Mouse (Mus musculus) lung, embryonic 15.5 days (tissue): ENCODE data around the gene Aars. TPM values are rescaled to one million over a fixed set of nuclear protein-coding genes. Genes with fewer than 3 reads are reported as not detected.
A peak's percentile ranks its signal among the peaks of the same experiment; 100 is the strongest.
"Not testable (repeated sequence)": the region's sequence is repeated elsewhere in the genome, so short reads cannot be mapped to it uniquely, and the experiment has no call there.

Experiments used
- ATAC-seq: fragments of 200-750 bp; cut with Nextera tagmentation; 2 replicates; pipeline ENCODE4 v1.8.0; 2017; ENCODE audit warnings: moderate number of reproducible peaks, borderline replicate concordance; ENCODE audit not compliant: low FRiP score, low TSS enrichment; ENCODE audit errors: extremely low read depth
- H3K27ac ChIP-seq: fragments of 300-500 bp; sonication (generic); 2 replicates; pipeline ENCODE4 v1.5.1; 2015; ENCODE audit warnings: moderate library complexity, mild to moderate bottlenecking, inconsistent platforms
- H3K27me3 ChIP-seq: fragments of 300-500 bp; sonication (generic); 2 replicates; pipeline ENCODE4 v1.6.1; 2015; ENCODE audit warnings: inconsistent platforms
- H3K36me3 ChIP-seq: fragments of 300-500 bp; sonication (generic); 2 replicates; pipeline ENCODE4 v1.6.1; 2015; ENCODE audit warnings: inconsistent platforms
- H3K4me1 ChIP-seq: fragments of 300-500 bp; sonication (generic); 2 replicates; pipeline ENCODE4 v1.6.1; 2015; ENCODE audit warnings: inconsistent platforms
- H3K4me2 ChIP-seq: fragments of 300-500 bp; sonication (generic); 2 replicates; pipeline ENCODE4 v1.6.1; 2015; ENCODE audit warnings: inconsistent platforms, mild to moderate bottlenecking, moderate library complexity
- H3K4me3 ChIP-seq: fragments of 300-500 bp; sonication (generic); 2 replicates; pipeline ENCODE4 v1.5.1; 2015; ENCODE audit warnings: mild to moderate bottlenecking, inconsistent platforms
- H3K9ac ChIP-seq: fragments of 300-500 bp; sonication (generic); 2 replicates; pipeline ENCODE4 v1.6.1; 2015; ENCODE audit warnings: inconsistent platforms
- H3K9me3 ChIP-seq: fragments of 300-500 bp; sonication (generic); 2 replicates; pipeline ENCODE4 v1.6.1; 2016; ENCODE audit warnings: inconsistent platforms
- WGBS: fragments of 180-500 bp; shearing (Covaris S2); methylation state at CpG from one replicate; pipeline ENCODE4 v1.1.7; 2015; 5-methylcytosine and 5-hydroxymethylcytosine counted together
- polyA plus RNA-seq: library from polyadenylated mRNA; unstranded; fragments of >200 nt; fragmentation: Nextera tagmentation; extraction: Ambion mirVana; gene quantifications from 2 replicates; pipeline ENCODE4 v1.2.1, GENCODE M21; 2015

Gene Aars
- polyA plus RNA-seq, result 58.0 and 60.5 TPM in 2 replicates

DNA sequence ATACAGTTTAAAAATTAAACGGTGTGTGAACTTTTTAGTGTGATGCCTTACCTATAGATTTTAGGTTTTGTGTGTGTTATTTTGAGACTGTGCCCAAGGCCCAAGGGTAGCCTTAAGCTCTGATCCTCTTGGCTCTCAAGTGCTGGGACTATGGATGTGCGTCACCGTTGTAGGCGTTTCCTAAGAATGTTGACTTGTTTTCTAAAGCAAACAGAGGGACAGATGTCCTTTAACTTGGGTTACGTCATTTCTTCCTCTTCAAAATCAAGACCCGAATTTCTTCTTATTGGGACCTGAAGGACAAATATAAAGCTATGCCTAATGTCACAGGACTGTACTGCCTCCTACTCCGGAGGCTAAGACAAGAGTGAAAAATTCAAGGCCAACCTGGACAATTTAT lies at the start of gene Aars:
Gene Aars, plus strand, starts transcription at position 229 of the 400 bp plus-strand sequence.
- peaks cover 11% of the 10 kb centered on the region for H3K36me3 ChIP-seq
- H3K9me3 ChIP-seq, result no peaks in the 10 kb centered on the region
- peak within 1 kb of the TSS; percentile 62 for H3K27ac ChIP-seq
- peak within 1 kb of the TSS; percentile 71 for H3K4me3 ChIP-seq
- peak within 1 kb of the TSS; percentile 62 for H3K4me2 ChIP-seq
- ATAC-seq, result no peak
- peak within 1 kb of the TSS; percentile 65 for H3K9ac ChIP-seq
- WGBS, result 87% methylated on average over 7 of the region's 7 CpGs
- peaks cover 4% of the 10 kb centered on the region; the same call in 1 of the 2 replicates for H3K27me3 ChIP-seq
- peaks cover 16% of the 10 kb centered on the region for H3K4me1 ChIP-seq

GRCm38 (mm10) chr8:110987805-110988744 lies 44.9 kb upstream of the Aars start:
- H3K27ac ChIP-seq, result no peak overlapping the region
- H3K4me3 ChIP-seq, result no peak overlapping the region
- peaks cover 91% of the 10 kb centered on the region for H3K36me3 ChIP-seq
- no peak overlapping the region for H3K9ac ChIP-seq
- WGBS, result 81% methylated on average over 8 of the region's 8 CpGs
- no peaks in the 10 kb centered on the region for H3K4me1 ChIP-seq
- no peak overlapping the region for H3K4me2 ChIP-seq
- H3K9me3 ChIP-seq, result no peaks in the 10 kb centered on the region
- ATAC-seq, result no peak
- no peaks in the 10 kb centered on the region for H3K27me3 ChIP-seq

- no peaks in the 10 kb centered on the region for H3K4me1 ChIP-seq
- no peak overlapping the region for H3K27ac ChIP-seq
- H3K9ac ChIP-seq, result no peak overlapping the region
- H3K4me3 ChIP-seq, result no peak overlapping the region
- no peaks in the 10 kb centered on the region for H3K9me3 ChIP-seq
- H3K27me3 ChIP-seq, result no peaks in the 10 kb centered on the region
- no peak for ATAC-seq
- no peak overlapping the region for H3K4me2 ChIP-seq
- peaks cover 72% of the 10 kb centered on the region for H3K36me3 ChIP-seq
- WGBS, result 72% methylated on average over 9 of the region's 9 CpGs
Measured at GRCm38 (mm10) chr8:110990017-110990416, 42.9 kb upstream of the Aars start.

DNA sequence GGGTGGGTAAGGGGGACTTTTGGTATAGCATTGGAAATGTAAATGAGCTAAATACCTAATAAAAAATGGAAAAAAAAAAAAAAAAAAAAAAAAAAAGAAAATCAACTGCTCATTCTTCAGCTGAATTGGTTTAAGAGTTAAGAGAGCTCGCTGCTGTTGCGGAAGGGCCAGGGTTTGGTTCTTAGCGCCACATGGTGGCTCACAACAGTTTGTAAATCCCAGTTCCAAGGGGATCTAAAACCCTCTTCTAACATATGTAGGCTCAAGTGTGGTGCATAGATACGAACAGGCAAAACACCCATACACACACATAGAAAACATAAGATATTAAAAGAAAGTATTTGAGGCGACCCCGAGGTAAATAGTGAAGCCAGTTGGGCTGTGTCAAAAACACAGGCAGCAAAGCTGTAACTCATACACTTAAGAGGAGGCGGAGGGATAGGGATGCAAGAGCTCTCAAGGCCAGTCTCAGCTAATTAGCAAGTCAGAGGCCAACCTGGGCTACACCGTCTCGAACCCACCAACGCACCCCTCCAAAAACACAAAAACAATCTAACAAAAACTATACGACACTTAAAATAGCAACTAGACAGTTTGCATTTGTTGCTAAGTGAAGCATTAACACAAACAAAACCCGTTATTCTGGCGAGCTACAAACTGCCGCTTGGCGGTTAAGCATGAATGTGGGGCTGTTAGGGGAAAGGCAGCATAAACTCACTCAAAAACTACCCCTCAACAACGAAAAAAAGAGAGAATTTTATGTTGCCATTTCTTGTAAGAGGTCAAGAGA lies 36.1 kb upstream of the Aars start:
- H3K9me3 ChIP-seq, result no peaks in the 10 kb centered on the region
- H3K27ac ChIP-seq, result peak overlapping the region; percentile 89
- WGBS, result 32% methylated on average over 16 of the region's 16 CpGs
- peak overlapping the region; percentile 94 for H3K4me3 ChIP-seq
- H3K36me3 ChIP-seq, result peaks cover 12% of the 10 kb centered on the region
- peaks cover 8% of the 10 kb centered on the region for H3K4me1 ChIP-seq
- peak overlapping the region; percentile 65 for H3K4me2 ChIP-seq
- no peaks in the 10 kb centered on the region for H3K27me3 ChIP-seq
- ATAC-seq, result no peak
- H3K9ac ChIP-seq, result peak overlapping the region; percentile 86

- Histone ChIP-seq H3K9ac (peak within 1 kb of the TSS; percentile 86), H3K9me3 (no peaks in the 10 kb centered on the region), H3K27me3 (no peaks in the 10 kb centered on the region), H3K4me3 (peak within 1 kb of the TSS; percentile 94), H3K27ac (peak within 1 kb of the TSS; percentile 89), H3K4me2 (peak within 1 kb of the TSS; percentile 65), H3K4me1 (peaks cover 8% of the 10 kb centered on the region), H3K36me3 (0 out of 2 replicates have a peak, but pooled peaks cover 4% of the 10 kb centered on the region)
- 3% methylated on average over 58 of the region's 58 CpGs for WGBS
- ATAC-seq, result peak; percentile 92
Measured at GRCm38 (mm10) chr8:110997547-110998531, 35.1 kb upstream of the Aars start, which contains the start of gene Ddx19a. Ddx19a (minus strand) TSS chr8:110997800.

DNA sequence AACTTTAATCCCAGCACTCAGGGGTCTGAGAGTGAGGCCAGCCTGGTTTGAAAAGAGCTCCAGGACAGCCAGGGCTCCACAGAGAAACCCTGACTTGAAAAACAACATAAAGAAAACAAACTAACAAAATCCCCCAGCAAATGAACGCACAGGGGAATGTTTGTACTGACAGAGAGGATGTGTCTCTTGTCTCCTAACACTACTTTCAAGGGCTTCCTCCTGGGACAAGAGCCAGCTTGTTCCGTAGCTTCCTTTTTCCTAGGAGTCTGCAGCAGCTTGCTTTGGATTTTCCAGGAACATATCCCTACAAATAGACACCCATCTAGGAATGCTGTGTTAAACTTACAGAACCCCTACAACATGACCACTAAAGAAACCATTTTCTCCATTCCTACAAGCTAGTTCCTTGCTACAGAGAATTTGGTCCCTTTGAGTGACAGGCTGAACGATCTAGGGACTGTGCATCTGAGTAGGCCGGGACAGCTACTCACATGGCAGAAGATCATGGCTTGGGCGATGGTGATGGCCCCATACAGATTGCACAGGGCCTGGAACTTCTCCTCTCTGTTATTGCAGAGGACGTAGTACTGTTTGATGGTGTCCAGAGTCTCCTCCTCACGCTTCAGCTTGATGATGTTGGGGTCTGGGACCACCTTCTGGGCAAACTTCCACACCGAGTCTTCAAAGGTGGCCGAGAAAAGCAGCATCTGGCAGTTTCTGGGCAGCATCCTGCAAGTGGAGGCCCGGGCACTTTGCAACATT lies 22.5 kb upstream of the Aars start:
- H3K36me3 ChIP-seq, result peaks cover 34% of the 10 kb centered on the region
- WGBS, result 62% methylated on average over 8 of the region's 10 CpGs
- peak; percentile 78 for ATAC-seq

DNA sequence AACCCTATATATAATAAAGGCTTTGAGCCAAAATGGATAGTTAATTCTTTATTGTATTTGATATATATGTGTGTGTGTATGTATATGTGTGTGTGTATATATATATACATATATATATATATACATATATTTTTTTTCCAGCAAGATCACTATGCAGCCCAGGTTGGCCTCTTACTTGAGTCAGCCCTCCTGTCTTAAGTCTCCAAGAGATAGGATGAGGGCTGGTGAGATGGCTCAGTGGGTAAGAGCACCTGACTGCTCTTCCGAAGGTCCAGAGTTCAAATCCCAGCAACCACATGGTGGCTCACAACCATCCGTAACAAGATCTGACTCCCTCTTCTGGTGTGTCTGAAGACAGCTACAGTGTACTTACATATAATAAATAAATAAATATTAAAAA lies 6.3 kb upstream of the Aars start:
- H3K36me3 ChIP-seq, ATAC-seq, H3K27ac ChIP-seq, H3K4me2 ChIP-seq, H3K9me3 ChIP-seq, H3K9ac ChIP-seq, H3K4me3 ChIP-seq, H3K27me3 ChIP-seq, H3K4me1 ChIP-seq: not testable (repeated sequence)
- WGBS, result 76% methylated on average over 2 of the region's 2 CpGs

More for the DNA sequence above, 22.5 kb upstream of the Aars start:
- not testable (repeated sequence) for H3K4me1 ChIP-seq, H3K4me3 ChIP-seq, H3K9ac ChIP-seq, H3K9me3 ChIP-seq, H3K4me2 ChIP-seq, H3K27me3 ChIP-seq
- 0 out of 2 replicates have a peak overlapping the region, but pooled peaks have one; percentile 24 for H3K27ac ChIP-seq

GRCm38 (mm10) chr8:111027391-111027937 lies 5.5 kb upstream of the Aars start:
- peak overlapping the region; percentile 67 for H3K27ac ChIP-seq
- H3K36me3 ChIP-seq, result no peaks in the 10 kb centered on the region
- WGBS, result 0% methylated on average over 31 of the region's 31 CpGs
- H3K9ac ChIP-seq, result peak overlapping the region; percentile 70
- H3K4me2 ChIP-seq, result peak overlapping the region; percentile 76
- H3K4me1 ChIP-seq, result no peaks in the 10 kb centered on the region
- ATAC-seq, result peak; percentile 93
- no peaks in the 10 kb centered on the region for H3K9me3 ChIP-seq
- peak overlapping the region; percentile 71 for H3K4me3 ChIP-seq
- peaks cover 4% of the 10 kb centered on the region; the same call in 1 of the 2 replicates for H3K27me3 ChIP-seq

DNA sequence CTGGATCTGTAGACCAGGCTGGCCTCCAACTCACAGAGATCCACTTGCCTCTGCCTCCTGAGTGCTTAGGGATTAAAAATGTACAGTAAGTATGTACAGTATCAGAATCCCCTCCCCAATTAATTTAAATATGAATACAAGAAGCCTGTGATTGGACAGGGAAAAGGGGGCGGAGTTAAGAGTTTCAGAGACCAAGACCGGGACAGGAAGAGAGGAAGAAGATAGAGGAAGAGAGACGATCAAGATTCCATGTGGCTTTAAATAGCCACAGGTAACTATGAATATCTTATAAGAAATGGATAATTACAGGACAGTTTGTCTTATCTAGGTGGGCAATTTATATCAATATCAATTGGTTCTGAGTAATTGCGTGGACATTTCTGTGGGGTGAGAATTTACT lies 3.4 kb upstream of the Aars start:
- WGBS, result 49% methylated on average over 4 of the region's 4 CpGs
- no peak overlapping the region for H3K4me3 ChIP-seq
- no peak overlapping the region for H3K4me2 ChIP-seq
- no peak overlapping the region for H3K27ac ChIP-seq
- H3K9ac ChIP-seq, result no peak overlapping the region
- no peaks in the 10 kb centered on the region for H3K9me3 ChIP-seq
- peaks cover 4% of the 10 kb centered on the region; the same call in 1 of the 2 replicates for H3K27me3 ChIP-seq
- no peaks in the 10 kb centered on the region for H3K36me3 ChIP-seq
- peaks cover 7% of the 10 kb centered on the region for H3K4me1 ChIP-seq
- no peak for ATAC-seq

DNA sequence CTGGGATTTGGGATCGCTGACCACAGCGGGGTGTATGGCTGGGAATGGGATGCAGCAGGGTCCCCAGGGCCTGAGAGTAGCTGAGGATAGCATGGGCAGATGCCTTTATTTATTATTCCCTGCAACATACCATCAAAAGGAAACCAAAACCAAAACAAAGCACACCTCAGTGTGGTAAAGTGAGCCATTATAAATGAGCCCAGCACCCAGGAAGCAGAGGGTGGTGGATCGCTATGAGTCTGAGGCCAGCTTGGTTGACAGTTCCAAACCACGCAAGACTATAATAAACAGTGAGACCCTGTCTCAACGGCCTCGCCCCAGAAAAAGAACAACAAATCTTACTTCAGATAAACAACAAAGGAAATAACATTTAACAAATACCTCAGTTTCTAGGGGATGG lies 2.9 kb upstream of the Aars start:
- no peaks in the 10 kb centered on the region for H3K9me3 ChIP-seq
- H3K27ac ChIP-seq, result no peak overlapping the region
- H3K4me2 ChIP-seq, result no peak overlapping the region
- 73% methylated on average over 6 of the region's 6 CpGs for WGBS
- peaks cover 11% of the 10 kb centered on the region for H3K4me1 ChIP-seq
- H3K9ac ChIP-seq, result no peak overlapping the region
- H3K36me3 ChIP-seq, result no peaks in the 10 kb centered on the region
- no peak for ATAC-seq
- no peak overlapping the region for H3K4me3 ChIP-seq
- peaks cover 4% of the 10 kb centered on the region; the same call in 1 of the 2 replicates for H3K27me3 ChIP-seq
